ENCODE assay signal across 33 mouse cellular contexts in the genomic region with DNA sequence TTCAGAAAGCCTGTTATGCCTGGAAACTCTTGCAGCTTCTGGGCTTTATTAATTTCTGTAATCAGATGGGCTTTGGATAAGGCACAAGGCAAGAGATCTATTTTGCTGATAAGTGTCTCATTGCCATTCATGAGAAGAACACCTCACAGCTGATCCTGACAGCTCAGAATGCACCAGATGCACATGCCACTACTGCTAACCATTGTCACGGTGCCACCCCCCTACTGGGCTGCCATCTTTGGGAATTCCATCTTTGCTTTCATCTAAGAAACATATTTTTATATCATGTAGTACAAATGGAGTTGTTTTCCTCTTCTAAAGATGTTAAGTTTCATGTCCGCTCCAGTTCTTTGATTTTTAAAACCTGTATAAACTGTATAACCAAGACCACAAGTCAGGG. TPM values are rescaled to one million over a fixed set of nuclear protein-coding genes. Genes with fewer than 3 reads are reported as not detected.
DNase-seq lines count a peak whose midpoint lies in the region; ATAC-seq lines count a peak whose summit lies in the region.
"Had no signal": no experiment of that assay in that cellular context is flagged by ENCODE, and none has a peak within 500 bp of the region (broad histone marks: within the 10 kb centered on the region; RNA-seq: fewer than 3 reads in every experiment).

No protein-coding gene starts in this region.

- WGBS in hindbrain, embryonic 15.5 days, result 74% methylated on average over 2 of the region's 2 CpGs
- WGBS in hindbrain, embryonic 12.5 days, result 78% methylated on average over 2 of the region's 2 CpGs
- WGBS in midbrain, embryonic 16.5 days, result 72% methylated on average over 2 of the region's 2 CpGs
- WGBS in midbrain, embryonic 14.5 days, result 78% methylated on average over 2 of the region's 2 CpGs
- WGBS in kidney, embryonic 15.5 days, result 88% methylated on average over 2 of the region's 2 CpGs

- 0 out of 2 replicates have a peak, but pooled peaks cover 5% of the 10 kb centered on the region for H3K4me1 ChIP-seq in hindbrain, embryonic 15.5 days (replicated peaks)
- H3K4me1 ChIP-seq in hindbrain, embryonic 12.5 days, result no peaks in the 10 kb centered on the region
- no peaks in the 10 kb centered on the region for H3K4me1 ChIP-seq in midbrain, embryonic 16.5 days (ENCODE audit: control insufficient read depth, insufficient read depth, low read length)
- no peaks in the 10 kb centered on the region for H3K4me1 ChIP-seq in midbrain, embryonic 14.5 days (ENCODE audit: control insufficient read depth, insufficient read depth, low read length)
- no peaks in the 10 kb centered on the region for H3K4me1 ChIP-seq in kidney, embryonic 15.5 days
- H3K4me1 ChIP-seq: embryonic facial prominence, embryonic 15.5 days; forebrain, embryonic 15.5 days; limb, embryonic 15.5 days; liver, embryonic 15.5 days; lung, embryonic 15.5 days; megakaryocyte, embryonic 14.5 days; midbrain, embryonic 13.5 days had no signal

- no peak for ATAC-seq in cerebellum, adult (ENCODE audit: insufficient number of reproducible peaks, low FRiP score, low TSS enrichment)
- no peak for ATAC-seq in hindbrain, embryonic 15.5 days (ENCODE audit: low FRiP score, low read depth)
- ATAC-seq in hindbrain, embryonic 12.5 days (ENCODE audit: low FRiP score), result no peak
- no peak for ATAC-seq in midbrain, embryonic 16.5 days
- no peak for ATAC-seq in midbrain, embryonic 14.5 days (ENCODE audit: low FRiP score, low TSS enrichment)
- no peak for ATAC-seq in kidney, embryonic 15.5 days (replicated peaks; ENCODE audit: low FRiP score)
- no peak for ATAC-seq in monocyte, adult 5-6 weeks (replicated peaks; ENCODE audit: insufficient number of reproducible peaks, low FRiP score, low TSS enrichment, poor library complexity, severe bottlenecking)
- ATAC-seq: forebrain, embryonic 15.5 days; intestine, embryonic 16.5 days; midbrain, embryonic 13.5 days had no signal

- H3K4me2 ChIP-seq in hindbrain, embryonic 15.5 days, result no peak overlapping the region
- H3K4me2 ChIP-seq in hindbrain, embryonic 12.5 days (replicated peaks), result no peak overlapping the region
- H3K4me2 ChIP-seq in midbrain, embryonic 16.5 days (ENCODE audit: low read length), result no peak overlapping the region
- H3K4me2 ChIP-seq in midbrain, embryonic 14.5 days (ENCODE audit: low read length), result no peak overlapping the region
- H3K4me2 ChIP-seq in kidney, embryonic 15.5 days, result no peak overlapping the region
- H3K4me2 ChIP-seq: embryonic facial prominence, embryonic 15.5 days; forebrain, embryonic 15.5 days; heart, embryonic 11.5 days; limb, embryonic 15.5 days; liver, embryonic 15.5 days; lung, embryonic 15.5 days; midbrain, embryonic 13.5 days; neural tube, embryonic 13.5 days had no signal

- no peaks in the 10 kb centered on the region for H3K9me3 ChIP-seq in hindbrain, embryonic 15.5 days
- H3K9me3 ChIP-seq in hindbrain, embryonic 12.5 days (replicated peaks), result no peaks in the 10 kb centered on the region
- no peaks in the 10 kb centered on the region for H3K9me3 ChIP-seq in midbrain, embryonic 16.5 days (replicated peaks; ENCODE audit: control insufficient read depth, low read length, poor library complexity, severe bottlenecking)
- H3K9me3 ChIP-seq in midbrain, embryonic 14.5 days (ENCODE audit: control insufficient read depth, low read length), result no peaks in the 10 kb centered on the region
- H3K9me3 ChIP-seq in kidney, embryonic 15.5 days (replicated peaks), result no peaks in the 10 kb centered on the region
- H3K9me3 ChIP-seq: embryonic facial prominence, embryonic 15.5 days; forebrain, embryonic 15.5 days; hindbrain, embryonic 10.5 days; limb, embryonic 15.5 days; liver, embryonic 15.5 days; lung, embryonic 15.5 days; midbrain, embryonic 13.5 days; neural tube, embryonic 13.5 days had no signal

- peak overlapping the region; percentile 17; the same call in 1 of the 2 replicates for H3K27ac ChIP-seq in hindbrain, embryonic 15.5 days (replicated peaks)
- H3K27ac ChIP-seq in hindbrain, embryonic 12.5 days, result no peak overlapping the region
- 0 out of 2 replicates have a peak overlapping the region, but pooled peaks have one; percentile 10 for H3K27ac ChIP-seq in midbrain, embryonic 16.5 days (ENCODE audit: low read length)
- no peak overlapping the region for H3K27ac ChIP-seq in midbrain, embryonic 14.5 days (replicated peaks; ENCODE audit: low read depth, low read length)
- no peak overlapping the region for H3K27ac ChIP-seq in kidney, embryonic 15.5 days
- H3K27ac ChIP-seq: embryonic facial prominence, embryonic 15.5 days; forebrain, embryonic 15.5 days; hindbrain, embryonic 10.5 days; limb, embryonic 15.5 days; liver, embryonic 15.5 days; lung, embryonic 15.5 days; midbrain, embryonic 13.5 days; neural tube, embryonic 13.5 days had no signal

- H3K36me3 ChIP-seq in hindbrain, embryonic 15.5 days, result peaks cover 4% of the 10 kb centered on the region; the same call in 1 of the 2 replicates
- H3K36me3 ChIP-seq in hindbrain, embryonic 12.5 days, result no peaks in the 10 kb centered on the region
- 0 out of 2 replicates have a peak, but pooled peaks cover 2% of the 10 kb centered on the region for H3K36me3 ChIP-seq in midbrain, embryonic 16.5 days (ENCODE audit: control insufficient read depth, insufficient read depth, low read length)
- no peaks in the 10 kb centered on the region for H3K36me3 ChIP-seq in midbrain, embryonic 14.5 days (ENCODE audit: control insufficient read depth, insufficient read depth, low read length)
- no peaks in the 10 kb centered on the region for H3K36me3 ChIP-seq in kidney, embryonic 15.5 days
- H3K36me3 ChIP-seq: embryonic facial prominence, embryonic 15.5 days; forebrain, embryonic 15.5 days; hindbrain, embryonic 10.5 days; limb, embryonic 15.5 days; liver, embryonic 15.5 days; lung, embryonic 15.5 days; neural tube, embryonic 13.5 days had no signal

- no peak overlapping the region for H3K9ac ChIP-seq in hindbrain, embryonic 15.5 days
- H3K9ac ChIP-seq in hindbrain, embryonic 12.5 days, result no peak overlapping the region
- no peak overlapping the region for H3K9ac ChIP-seq in midbrain, embryonic 16.5 days (ENCODE audit: low read depth, low read length)
- no peak overlapping the region for H3K9ac ChIP-seq in midbrain, embryonic 14.5 days (replicated peaks; ENCODE audit: low read length)
- no peak overlapping the region for H3K9ac ChIP-seq in kidney, embryonic 15.5 days
- H3K9ac ChIP-seq: embryonic facial prominence, embryonic 15.5 days; forebrain, embryonic 15.5 days; limb, embryonic 15.5 days; liver, embryonic 15.5 days; lung, embryonic 15.5 days; midbrain, embryonic 13.5 days; neural tube, embryonic 13.5 days had no signal

- DNase-seq in cerebellum, adult 11 months, result peak; percentile 32
- DNase-seq in midbrain, embryonic 14.5 days, result no peak
- DNase-seq: adrenal gland, postnatal 14 days; gastrocnemius, postnatal 10 days; kidney, postnatal 36 days; lung, postnatal 36 days; retina, postnatal 1 day; right cerebral cortex, postnatal 25 days; spleen, adult 18-20 months; thymus, postnatal 14 days had no signal

- no peaks in the 10 kb centered on the region for H3K27me3 ChIP-seq in hindbrain, embryonic 15.5 days
- no peaks in the 10 kb centered on the region for H3K27me3 ChIP-seq in hindbrain, embryonic 12.5 days
- no peaks in the 10 kb centered on the region for H3K27me3 ChIP-seq in midbrain, embryonic 16.5 days (ENCODE audit: control insufficient read depth, insufficient read depth, low read depth, low read length)
- H3K27me3 ChIP-seq in midbrain, embryonic 14.5 days (ENCODE audit: control insufficient read depth, insufficient read depth, low read length), result no peaks in the 10 kb centered on the region
- H3K27me3 ChIP-seq in kidney, embryonic 15.5 days, result no peaks in the 10 kb centered on the region
- H3K27me3 ChIP-seq: embryonic facial prominence, embryonic 15.5 days; forebrain, embryonic 15.5 days; limb, embryonic 15.5 days; liver, embryonic 15.5 days; lung, embryonic 15.5 days; megakaryocyte, embryonic 14.5 days; midbrain, embryonic 13.5 days; neural tube, embryonic 13.5 days had no signal

- H3K4me3 ChIP-seq in hindbrain, embryonic 15.5 days, result no peak overlapping the region
- no peak overlapping the region for H3K4me3 ChIP-seq in hindbrain, embryonic 12.5 days
- no peak overlapping the region for H3K4me3 ChIP-seq in midbrain, embryonic 16.5 days (ENCODE audit: low read depth, low read length)
- no peak overlapping the region for H3K4me3 ChIP-seq in midbrain, embryonic 14.5 days (replicated peaks; ENCODE audit: low read depth, low read length)
- H3K4me3 ChIP-seq in kidney, embryonic 15.5 days (replicated peaks), result no peak overlapping the region
- H3K4me3 ChIP-seq: embryonic facial prominence, embryonic 15.5 days; forebrain, embryonic 15.5 days; hindbrain, embryonic 10.5 days; limb, embryonic 15.5 days; liver, embryonic 15.5 days; lung, embryonic 15.5 days; megakaryocyte, embryonic 14.5 days; midbrain, embryonic 13.5 days; myocyte; neural tube, embryonic 13.5 days had no signal

RNA-seq across cellular contexts. Expression of gene Speer4b, which starts 19.5 kb away (rescaled TPM):
- 0.64 and 1.2 TPM in 2 replicates for polyA plus RNA-seq in hindbrain, embryonic 15.5 days (2015; fragmentation: Nextera tagmentation; extraction: Ambion mirVana)
- 0.25 and 0.53 TPM in 2 replicates for polyA plus RNA-seq in hindbrain, embryonic 12.5 days (2016; fragmentation: Nextera tagmentation; extraction: Ambion mirVana)
- 0.23 and 1.0 TPM in 2 replicates for polyA plus RNA-seq in midbrain, embryonic 16.5 days (2015; fragmentation: Nextera tagmentation; extraction: Ambion mirVana)
- polyA plus RNA-seq in midbrain, embryonic 14.5 days (2014; fragmentation: Nextera tagmentation; extraction: Ambion mirVana), result 1.1 and 1.2 TPM in 2 replicates
- polyA plus RNA-seq in kidney, embryonic 15.5 days (2015; fragmentation: Nextera tagmentation; extraction: Ambion mirVana), result not detected in 2 replicates
- total RNA-seq in monocyte, adult 5-6 weeks (2017), result not detected in 3 replicates
- total RNA-seq: adrenal gland, postnatal 14 days; common myeloid progenitor, adult 5-6 weeks; gastrocnemius, postnatal 10 days; granulocyte monocyte progenitor cell, adult 5-6 weeks; left cerebral cortex, adult 18-20 months; left cerebral cortex, postnatal 36 days had no signal
- polyA plus RNA-seq: embryonic facial prominence, embryonic 15.5 days; heart, embryonic 11.5 days; heart, postnatal 0 days; intestine, embryonic 16.5 days; liver, embryonic 15.5 days; lung, embryonic 15.5 days; myocyte had no signal

Comparison
In these comparisons a context has a peak if more than half of its experiments do, and no peak if none do; other contexts are left out.
1. H3K27ac ChIP-seq: peak in hindbrain, embryonic 15.5 days (single experiment) and midbrain, embryonic 16.5 days (single experiment); none in hindbrain, embryonic 12.5 days (single experiment), midbrain, embryonic 14.5 days (single experiment) and kidney, embryonic 15.5 days (single experiment).